Comparison of ENCODE assay signal across 25 mouse cellular contexts in the genomic region with DNA sequence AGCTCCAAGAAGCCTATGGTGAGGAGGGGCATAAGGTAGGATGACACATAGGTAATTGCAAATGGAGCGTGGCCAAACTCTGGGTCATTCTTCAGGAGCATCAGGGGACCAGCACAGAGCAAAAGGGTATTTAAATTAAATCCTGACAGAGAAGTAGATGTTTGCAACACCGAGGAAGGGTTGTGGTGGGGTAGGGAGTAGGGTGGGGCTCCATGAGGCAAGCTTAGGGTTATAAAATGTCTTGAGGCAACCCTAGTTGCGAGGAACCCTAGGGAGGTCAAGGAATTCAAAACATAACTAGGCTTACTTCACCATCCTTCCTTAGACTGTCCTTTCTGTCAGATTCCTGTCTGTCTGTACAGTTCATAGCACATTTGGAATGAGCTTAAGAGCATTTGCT.
A peak's percentile ranks its signal among the peaks of the same experiment; 100 is the strongest.
DNase-seq lines count a peak whose midpoint lies in the region; ATAC-seq and TF ChIP-seq lines count a peak whose summit lies in the region.
"Had no signal": no experiment of that assay in that cellular context is flagged by ENCODE, and none has a peak within 500 bp of the region (broad histone marks: within the 10 kb centered on the region; RNA-seq: fewer than 3 reads in every experiment).

No protein-coding gene starts in this region.

- no peak overlapping the region for H3K4me2 ChIP-seq in liver, embryonic 12.5 days
- H3K4me2 ChIP-seq: embryonic facial prominence, embryonic 12.5 days; forebrain, embryonic 13.5 days; forebrain, embryonic 15.5 days had no signal

- H3K9me3 ChIP-seq in liver, embryonic 12.5 days (replicated peaks) = no peaks in the 10 kb centered on the region
- no peaks in the 10 kb centered on the region for H3K9me3 ChIP-seq in midbrain, embryonic 10.5 days (replicated peaks)
- H3K9me3 ChIP-seq: embryonic facial prominence, embryonic 10.5 days; embryonic facial prominence, embryonic 12.5 days; forebrain, embryonic 13.5 days; forebrain, embryonic 15.5 days; G1E had no signal

- no peak for TF ChIP-seq CTCF in liver, adult 2 months (IDR thresholded peaks at IDR 0.05; ENCODE audit: low read depth, low read length)

- no peak overlapping the region for H3K27ac ChIP-seq in liver, adult 2 months (replicated peaks; ENCODE audit: insufficient read depth, low read depth, low read length)
- no peak overlapping the region for H3K27ac ChIP-seq in liver, embryonic 12.5 days
- no peak overlapping the region for H3K27ac ChIP-seq in midbrain, embryonic 10.5 days (replicated peaks)
- H3K27ac ChIP-seq: embryonic facial prominence, embryonic 10.5 days; embryonic facial prominence, embryonic 12.5 days; forebrain, embryonic 13.5 days; forebrain, embryonic 15.5 days had no signal

- no peak overlapping the region for H3K4me3 ChIP-seq in liver, adult 2 months (ENCODE audit: insufficient read depth, low read depth, low read length)
- no peak overlapping the region for H3K4me3 ChIP-seq in liver, embryonic 12.5 days
- H3K4me3 ChIP-seq in midbrain, embryonic 10.5 days = no peak overlapping the region
- H3K4me3 ChIP-seq: embryonic facial prominence, embryonic 10.5 days; embryonic facial prominence, embryonic 12.5 days; forebrain, embryonic 13.5 days; forebrain, embryonic 15.5 days had no signal

- no peak for ATAC-seq in liver, embryonic 12.5 days
- ATAC-seq in granulocyte monocyte progenitor cell, adult 5-6 weeks (replicated peaks; ENCODE audit: poor library complexity, severe bottlenecking) = peak; percentile 85
- ATAC-seq in megakaryocyte progenitor cell, adult 5-6 weeks (replicated peaks; ENCODE audit: poor library complexity) = peak; percentile 76
- ATAC-seq: activated CD4-positive, CD25-positive, alpha-beta regulatory T cell, adult 4 months; CD4-positive, CD25-positive, alpha-beta regulatory T cell, adult 4 months; forebrain, embryonic 13.5 days; forebrain, embryonic 15.5 days; Patski had no signal

- no peak overlapping the region for H3K9ac ChIP-seq in liver, adult 2 months (ENCODE audit: low read depth, low read length)
- H3K9ac ChIP-seq in liver, embryonic 12.5 days = no peak overlapping the region
- H3K9ac ChIP-seq: embryonic facial prominence, embryonic 12.5 days; forebrain, embryonic 13.5 days; forebrain, embryonic 15.5 days had no signal

- no peaks in the 10 kb centered on the region for H3K36me3 ChIP-seq in liver, adult 2 months (ENCODE audit: control insufficient read depth, insufficient read depth, low read length)
- H3K36me3 ChIP-seq in liver, embryonic 12.5 days = no peaks in the 10 kb centered on the region
- H3K36me3 ChIP-seq in midbrain, embryonic 10.5 days = no peaks in the 10 kb centered on the region
- H3K36me3 ChIP-seq: embryonic facial prominence, embryonic 10.5 days; embryonic facial prominence, embryonic 12.5 days; forebrain, embryonic 15.5 days; G1E had no signal

- H3K4me1 ChIP-seq in liver, adult 2 months (ENCODE audit: control insufficient read depth, insufficient read depth, low read length) = no peaks in the 10 kb centered on the region
- H3K4me1 ChIP-seq in liver, embryonic 12.5 days = peaks cover 4% of the 10 kb centered on the region; the same call in 1 of the 2 replicates
- H3K4me1 ChIP-seq in midbrain, embryonic 10.5 days = peaks cover 6% of the 10 kb centered on the region
- H3K4me1 ChIP-seq: embryonic facial prominence, embryonic 12.5 days; forebrain, embryonic 13.5 days; forebrain, embryonic 15.5 days had no signal

- no peak for TF ChIP-seq POLR2A in liver, adult 2 months (IDR thresholded peaks at IDR 0.05; ENCODE audit: extremely low read depth, insufficient read depth, low read length)

- intact Hi-C loops in heart, postnatal 25 days (cut with DNase I) = no loop called here

- no peaks in the 10 kb centered on the region for H3K79me2 ChIP-seq in liver, adult 2 months (ENCODE audit: control insufficient read depth, insufficient read depth, low read length)

- 81% methylated on average over 3 of the region's 3 CpGs for WGBS in liver, adult 2 months
- 65% methylated on average over 3 of the region's 3 CpGs for WGBS in liver, embryonic 12.5 days (ENCODE audit: insufficient replicate concordance)
- WGBS in midbrain, embryonic 10.5 days = 83% methylated on average over 3 of the region's 3 CpGs

- peak; percentile 14 for DNase-seq in liver, adult 2 months (ENCODE audit: extremely low read depth, low read depth, low spot score)
- DNase-seq in kidney, adult 18-20 months = no peak
- DNase-seq in midbrain, embryonic 10.5 days (ENCODE audit: low spot score) = no peak
- no peak for DNase-seq in heart, postnatal 25 days (ENCODE audit: low spot score)
- DNase-seq: adrenal gland, adult 8-10 months; adrenal gland, postnatal 14 days; adrenal gland, postnatal 36 days; B cell, adult 2 months; cerebellum, adult 11-12 months; cerebellum, adult 2 months; cerebellum, adult 9-10 months; cerebellum, postnatal 10 days; cerebellum, postnatal 25 days had no signal

- H3K27me3 ChIP-seq in liver, adult 2 months (ENCODE audit: control insufficient read depth, insufficient read depth, low read length) = no peaks in the 10 kb centered on the region
- no peaks in the 10 kb centered on the region for H3K27me3 ChIP-seq in liver, embryonic 12.5 days (replicated peaks)
- H3K27me3 ChIP-seq in midbrain, embryonic 10.5 days (ENCODE audit: low read depth, poor library complexity, severe bottlenecking) = no peaks in the 10 kb centered on the region
- H3K27me3 ChIP-seq: CH12.LX; embryonic facial prominence, embryonic 12.5 days; forebrain, embryonic 13.5 days; forebrain, embryonic 15.5 days had no signal
